Mouse (Mus musculus): ENCODE measurements around the gene Kif7.

The Kif7 gene

GRCm38 (mm10) chr7:79715187-79715981, at the start of gene Kif7:
Gene Kif7 (minus strand): TSS chr7:79715720.
- peak; percentile 83 for DNase-seq (ENCODE audit: low read depth, low spot score)

- no peak for DNase-seq (ENCODE audit: low read depth, low spot score)
Measured at GRCm38 (mm10) chr7:79762106-79762505, 46.6 kb upstream of the Kif7 start.

- DNase-seq (ENCODE audit: low read depth, low spot score), result no peak
Measured at GRCm38 (mm10) chr7:79761124-79761876, 45.8 kb upstream of the Kif7 start.

GRCm38 (mm10) chr7:79759766-79760165, 44.2 kb upstream of the Kif7 start:
- DNase-seq (ENCODE audit: low read depth, low spot score), result no peak

GRCm38 (mm10) chr7:79758176-79758575, 42.7 kb upstream of the Kif7 start:
- DNase-seq (ENCODE audit: low read depth, low spot score), result no peak

- no peak for DNase-seq (ENCODE audit: low read depth, low spot score)
Measured at GRCm38 (mm10) chr7:79756334-79756733, 40.8 kb upstream of the Kif7 start.

- DNase-seq (ENCODE audit: low read depth, low spot score), result no peak
Measured at GRCm38 (mm10) chr7:79749511-79749910, 34.0 kb upstream of the Kif7 start.

- no peak for DNase-seq (ENCODE audit: low read depth, low spot score)
Measured at GRCm38 (mm10) chr7:79747659-79748058, 32.1 kb upstream of the Kif7 start.

- no peak for DNase-seq (ENCODE audit: low read depth, low spot score)
Measured at GRCm38 (mm10) chr7:79744585-79744984, 29.1 kb upstream of the Kif7 start.

GRCm38 (mm10) chr7:79744051-79744450, 28.5 kb upstream of the Kif7 start:
- no peak for DNase-seq (ENCODE audit: low read depth, low spot score)

GRCm38 (mm10) chr7:79742659-79743536, 27.4 kb upstream of the Kif7 start, which contains the start of the genes Pex11a and Wdr93:
Gene Pex11a (minus strand): TSS chr7:79743131.
Gene Wdr93 (plus strand): TSS chr7:79743163.
- peak; percentile 66 for DNase-seq (ENCODE audit: low read depth, low spot score)

- no peak for DNase-seq (ENCODE audit: low read depth, low spot score)
Measured at GRCm38 (mm10) chr7:79742277-79742658, 26.7 kb upstream of the Kif7 start.

- no peak for DNase-seq (ENCODE audit: low read depth, low spot score)
Measured at GRCm38 (mm10) chr7:79740279-79740678, 24.8 kb upstream of the Kif7 start.

- no peak for DNase-seq (ENCODE audit: low read depth, low spot score)
Measured at GRCm38 (mm10) chr7:79738913-79739312, 23.4 kb upstream of the Kif7 start.

GRCm38 (mm10) chr7:79736511-79736910, 21.0 kb upstream of the Kif7 start:
- DNase-seq (ENCODE audit: low read depth, low spot score), result no peak

- no peak for DNase-seq (ENCODE audit: low read depth, low spot score)
Measured at GRCm38 (mm10) chr7:79734563-79734962, 19.0 kb upstream of the Kif7 start.

- no peak for DNase-seq (ENCODE audit: low read depth, low spot score)
Measured at GRCm38 (mm10) chr7:79732622-79733021, 17.1 kb upstream of the Kif7 start, which contains the start of gene Plin1. Gene Plin1 (minus strand): TSS chr7:79732903.

GRCm38 (mm10) chr7:79731438-79731837, 15.9 kb upstream of the Kif7 start:
- DNase-seq (ENCODE audit: low read depth, low spot score), result no peak

- DNase-seq (ENCODE audit: low read depth, low spot score), result no peak
Measured at GRCm38 (mm10) chr7:79729743-79730370, 14.3 kb upstream of the Kif7 start.

- DNase-seq (ENCODE audit: low read depth, low spot score), result peak; percentile 57
Measured at GRCm38 (mm10) chr7:79729169-79729568, 13.6 kb upstream of the Kif7 start.

GRCm38 (mm10) chr7:79728219-79728618, 12.7 kb upstream of the Kif7 start:
- peak; percentile 61 for DNase-seq (ENCODE audit: low read depth, low spot score)
